Comparison of ENCODE assay signal across 11 mouse cellular contexts in genomic region chr2:50150203-50150590, GRCm38 (mm10).
DNase-seq lines count a peak whose midpoint lies in the region; ATAC-seq and TF ChIP-seq lines count a peak whose summit lies in the region.
"Had no signal": no experiment of that assay in that cellular context is flagged by ENCODE, and none has a peak within 500 bp of the region (broad histone marks: within the 10 kb centered on the region; RNA-seq: fewer than 3 reads in every experiment).

No protein-coding gene starts in this region.

- no peak overlapping the region for H3K27ac ChIP-seq in kidney, embryonic 15.5 days
- H3K27ac ChIP-seq in hindbrain, embryonic 15.5 days (replicated peaks): no peak overlapping the region
- no peak overlapping the region for H3K27ac ChIP-seq in neural tube, embryonic 15.5 days (replicated peaks)
- no peak overlapping the region for H3K27ac ChIP-seq in liver, embryonic 11.5 days (ENCODE audit: low read depth, low read length)

- no peaks in the 10 kb centered on the region for H3K27me3 ChIP-seq in kidney, embryonic 15.5 days
- no peaks in the 10 kb centered on the region for H3K27me3 ChIP-seq in hindbrain, embryonic 15.5 days
- no peaks in the 10 kb centered on the region for H3K27me3 ChIP-seq in neural tube, embryonic 15.5 days (replicated peaks)
- no peaks in the 10 kb centered on the region for H3K27me3 ChIP-seq in liver, embryonic 11.5 days (replicated peaks; ENCODE audit: control insufficient read depth, insufficient read depth, low read length)

- no peaks in the 10 kb centered on the region for H3K9me3 ChIP-seq in kidney, embryonic 15.5 days (replicated peaks)
- H3K9me3 ChIP-seq in hindbrain, embryonic 15.5 days: no peaks in the 10 kb centered on the region
- H3K9me3 ChIP-seq in neural tube, embryonic 15.5 days (replicated peaks): no peaks in the 10 kb centered on the region
- H3K9me3 ChIP-seq in liver, embryonic 11.5 days (ENCODE audit: control insufficient read depth, low read length): no peaks in the 10 kb centered on the region

- peaks cover 7% of the 10 kb centered on the region; the same call in 1 of the 2 replicates for H3K4me1 ChIP-seq in kidney, embryonic 15.5 days
- 0 out of 2 replicates have a peak, but pooled peaks cover 5% of the 10 kb centered on the region for H3K4me1 ChIP-seq in hindbrain, embryonic 15.5 days (replicated peaks)
- H3K4me1 ChIP-seq in lung, adult 2 months (ENCODE audit: control insufficient read depth, insufficient read depth, low read length): no peaks in the 10 kb centered on the region
- H3K4me1 ChIP-seq in neural tube, embryonic 15.5 days: peaks cover 6% of the 10 kb centered on the region; the same call in 1 of the 2 replicates
- no peaks in the 10 kb centered on the region for H3K4me1 ChIP-seq in liver, embryonic 11.5 days (replicated peaks; ENCODE audit: control insufficient read depth, insufficient read depth, low read length)

- no peak overlapping the region for H3K9ac ChIP-seq in kidney, embryonic 15.5 days
- H3K9ac ChIP-seq in hindbrain, embryonic 15.5 days: no peak overlapping the region
- H3K9ac ChIP-seq in neural tube, embryonic 15.5 days (replicated peaks): no peak overlapping the region
- H3K9ac ChIP-seq in liver, embryonic 11.5 days (ENCODE audit: low read depth, low read length): no peak overlapping the region

- TF ChIP-seq POLR2A in lung, adult 2 months (IDR thresholded peaks at IDR 0.05; ENCODE audit: borderline replicate concordance, extremely low read depth, low read depth, low read length): no peak

- TF ChIP-seq CTCF in lung, adult 2 months (IDR thresholded peaks at IDR 0.05; ENCODE audit: insufficient read depth, low read length): no peak

- H3K4me3 ChIP-seq in kidney, embryonic 15.5 days (replicated peaks): no peak overlapping the region
- H3K4me3 ChIP-seq in hindbrain, embryonic 15.5 days: no peak overlapping the region
- H3K4me3 ChIP-seq in lung, adult 2 months (replicated peaks; ENCODE audit: extremely low read depth, low read depth, low read length): no peak overlapping the region
- no peak overlapping the region for H3K4me3 ChIP-seq in neural tube, embryonic 15.5 days (replicated peaks)
- H3K4me3 ChIP-seq in liver, embryonic 11.5 days (ENCODE audit: low read depth, low read length): no peak overlapping the region

- ATAC-seq in kidney, embryonic 15.5 days (replicated peaks; ENCODE audit: low FRiP score): peak; percentile 66
- peak; percentile 83 for ATAC-seq in hindbrain, embryonic 15.5 days (ENCODE audit: low FRiP score, low read depth)
- ATAC-seq in neural tube, embryonic 15.5 days (ENCODE audit: low FRiP score): peak; percentile 88
- ATAC-seq in liver, embryonic 11.5 days (replicated peaks; ENCODE audit: low FRiP score): no peak

- 83% methylated on average over 7 of the region's 7 CpGs for WGBS in kidney, embryonic 15.5 days
- 56% methylated on average over 7 of the region's 7 CpGs for WGBS in hindbrain, embryonic 15.5 days
- WGBS in lung, adult 2 months: 69% methylated on average over 7 of the region's 7 CpGs
- WGBS in neural tube, embryonic 15.5 days: 41% methylated on average over 7 of the region's 7 CpGs
- 81% methylated on average over 7 of the region's 7 CpGs for WGBS in liver, embryonic 11.5 days

- DNase-seq in kidney, adult 18-20 months: no peak
- DNase-seq in lung, adult 2 months: peak; percentile 3
- no peak for DNase-seq in gastrocnemius, postnatal 10 days
- DNase-seq in liver, embryonic 11.5 days (ENCODE audit: low spot score): no peak
- DNase-seq in adipocyte (ENCODE audit: low spot score): no peak
- DNase-seq: cerebellum, postnatal 10 days; left cerebral cortex, postnatal 4 days; thymus, postnatal 25 days had no signal

- H3K4me2 ChIP-seq in kidney, embryonic 15.5 days: no peak overlapping the region
- H3K4me2 ChIP-seq in hindbrain, embryonic 15.5 days: no peak overlapping the region
- no peak overlapping the region for H3K4me2 ChIP-seq in neural tube, embryonic 15.5 days
- no peak overlapping the region for H3K4me2 ChIP-seq in liver, embryonic 11.5 days

- no peaks in the 10 kb centered on the region for H3K36me3 ChIP-seq in kidney, embryonic 15.5 days
- H3K36me3 ChIP-seq in hindbrain, embryonic 15.5 days: no peaks in the 10 kb centered on the region
- H3K36me3 ChIP-seq in neural tube, embryonic 15.5 days: no peaks in the 10 kb centered on the region
- no peaks in the 10 kb centered on the region for H3K36me3 ChIP-seq in liver, embryonic 11.5 days (ENCODE audit: control insufficient read depth, insufficient read depth, low read length)
